Mouse (Mus musculus) myocyte (in vitro differentiated cells): ENCODE results near the gene Itpk1. TPM values are rescaled to one million over a fixed set of nuclear protein-coding genes. Genes with fewer than 3 reads are reported as not detected.

Experiments
- H3K27me3 ChIP-seq: one replicate; pipeline ENCODE4 v1.6.1; 2011; ENCODE audit not compliant: control insufficient read depth, insufficient read depth, insufficient read length
- H3K36me3 ChIP-seq: one replicate; pipeline ENCODE4 v1.6.1; 2011; ENCODE audit not compliant: control insufficient read depth, insufficient read depth
- H3K4me2 ChIP-seq: one replicate; pipeline ENCODE4 v1.6.1; 2011; ENCODE audit warnings: low read depth, control low read depth
- H3K4me3 ChIP-seq: one replicate; pipeline ENCODE4 v1.5.1; 2011; ENCODE audit warnings: mild to moderate bottlenecking, control low read depth, moderate library complexity
- H3K79me2 ChIP-seq: one replicate; pipeline ENCODE4 v1.6.1; 2011; ENCODE audit not compliant: control insufficient read depth, insufficient read depth
- H3ac ChIP-seq: one replicate; pipeline ENCODE4 v1.6.1; 2011; ENCODE audit not compliant: control insufficient read depth, insufficient read length
- CEBPB ChIP-seq: IDR thresholded peaks from 2 replicates; pipeline ENCODE4 v1.6.1; 2011; ENCODE audit warnings: mild to moderate bottlenecking, moderate library complexity; ENCODE audit not compliant: poor library complexity, insufficient read depth, severe bottlenecking
- E2F4 ChIP-seq: IDR thresholded peaks from one replicate; pipeline ENCODE4 v1.6.1; 2011; ENCODE audit warnings: mild to moderate bottlenecking, control low read depth, moderate library complexity; ENCODE audit not compliant: insufficient read depth
- MAX ChIP-seq: IDR thresholded peaks from one replicate; pipeline ENCODE4 v1.6.1; 2011; ENCODE audit warnings: low read depth, mild to moderate bottlenecking, control low read depth
- MYOD1 ChIP-seq, 3 experiments: IDR thresholded peaks; one replicate each; pipeline ENCODE4 v1.6.1; 2011; ENCODE audit warnings: control low read depth in 2 of 3, low read depth in 2 of 3, mild to moderate bottlenecking in 2 of 3, moderate library complexity in 1 of 3; ENCODE audit not compliant: insufficient read length in 2 of 3, control insufficient read depth in 1 of 3
- MYOG ChIP-seq, 3 experiments: IDR thresholded peaks; one replicate each; pipeline ENCODE4 v1.6.1; 2011; ENCODE audit warnings: control low read depth in 2 of 3, low read depth in 2 of 3, mild to moderate bottlenecking in 2 of 3; ENCODE audit not compliant: insufficient read length in 2 of 3, control insufficient read depth in 1 of 3, insufficient read depth in 1 of 3
- POLR2A ChIP-seq: IDR thresholded peaks from one replicate; pipeline ENCODE4 v1.6.1; 2011; ENCODE audit warnings: low read depth, mild to moderate bottlenecking, control low read depth, moderate library complexity; ENCODE audit not compliant: insufficient read length
- POLR2AphosphoS2 ChIP-seq: IDR thresholded peaks from one replicate; pipeline ENCODE4 v1.6.1; 2011; ENCODE audit warnings: low read depth, control low read depth; ENCODE audit not compliant: insufficient read length
- REST ChIP-seq: IDR thresholded peaks from one replicate; pipeline ENCODE4 v1.6.1; 2011; ENCODE audit warnings: mild to moderate bottlenecking, control low read depth, moderate library complexity; ENCODE audit not compliant: insufficient read depth, insufficient read length
- SRF ChIP-seq: IDR thresholded peaks from one replicate; pipeline ENCODE4 v1.6.1; 2011; ENCODE audit warnings: low read depth; ENCODE audit not compliant: control insufficient read depth, insufficient read length
- TCF12 ChIP-seq: IDR thresholded peaks from one replicate; pipeline ENCODE4 v1.6.1; 2011; ENCODE audit warnings: mild to moderate bottlenecking, control low read depth; ENCODE audit not compliant: poor library complexity, insufficient read depth, severe bottlenecking
- TCF3 ChIP-seq: IDR thresholded peaks from one replicate; pipeline ENCODE4 v1.6.1; 2011; ENCODE audit warnings: low read depth, control low read depth; ENCODE audit not compliant: insufficient read length
- USF1 ChIP-seq: IDR thresholded peaks from one replicate; pipeline ENCODE4 v1.6.1; 2011; ENCODE audit warnings: low read depth, mild to moderate bottlenecking, control low read depth, moderate library complexity
- polyA plus RNA-seq: library from polyadenylated mRNA; unstranded; fragments of >200 nt; fragmentation: generic; extraction: Trizol; gene quantifications from one replicate; pipeline ENCODE4 v1.2.1, GENCODE M21; 2012; ENCODE audit warnings: missing spikeins

Itpk1 gene
- polyA plus RNA-seq, 1 experiment = 4.9 TPM

DNA sequence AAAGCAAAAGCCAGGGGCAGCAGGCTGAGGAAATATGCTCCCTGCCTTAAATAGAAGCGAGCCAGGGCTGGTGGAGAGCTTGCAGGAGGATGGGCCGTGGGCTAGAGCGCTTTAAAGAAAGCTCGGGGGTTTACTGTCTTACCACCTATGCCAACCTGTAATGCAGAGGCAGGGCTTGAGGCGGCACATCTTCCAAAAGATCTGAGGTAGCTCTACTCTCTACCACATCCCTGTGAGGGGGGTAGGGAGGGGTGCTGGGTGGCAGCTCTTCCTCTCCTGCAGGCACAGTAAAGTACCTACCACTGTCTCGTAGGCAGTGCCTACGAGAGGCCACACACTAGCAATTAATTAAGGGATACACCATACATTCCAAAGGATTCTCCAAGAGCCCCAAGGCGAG is 52.9 kb downstream of the Itpk1 start:
- Histone ChIP-seq H3K27me3 (no peaks in the 10 kb centered on the region), H3K79me2 (no peaks in the 10 kb centered on the region), H3ac (no peak overlapping the region), H3K4me3 (no peak overlapping the region), H3K36me3 (no peaks in the 10 kb centered on the region), H3K4me2 (no peak overlapping the region)
- TF ChIP-seq MYOD1 (IDR thresholded peaks at IDR 0.05; ENCODE audit: control insufficient read depth in 1 of 3, insufficient read length in 2 of 3, low read depth in 2 of 3) (no peak), POLR2AphosphoS2 (no peak), MYOG (IDR thresholded peaks at IDR 0.05; ENCODE audit: control insufficient read depth in 1 of 3, insufficient read depth in 1 of 3, insufficient read length in 2 of 3, low read depth in 2 of 3) (no peak), SRF (no peak), USF1 (no peak), REST (no peak), POLR2A (no peak), TCF3 (no peak)

DNA sequence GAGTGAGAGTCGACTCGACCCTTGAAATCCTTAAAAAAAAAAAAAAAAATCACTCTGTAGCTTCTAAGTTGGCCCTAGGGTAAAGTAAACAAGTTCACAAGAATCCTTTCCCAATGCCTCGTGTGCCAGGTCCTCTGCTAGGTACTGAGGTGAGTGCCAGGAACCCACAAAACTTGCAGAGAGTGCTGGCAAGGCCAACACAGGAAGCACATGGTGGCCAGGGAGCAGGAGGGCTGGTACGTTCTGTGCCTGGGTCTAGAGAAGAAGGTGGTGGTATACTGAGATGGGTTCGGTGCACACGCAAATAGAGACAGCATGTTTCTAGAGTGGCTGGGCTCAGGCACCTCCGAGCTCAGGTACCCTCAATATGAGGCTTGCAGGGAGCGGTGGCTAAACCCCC is 53.3 kb downstream of the Itpk1 start:
- Histone ChIP-seq H3K4me2 (no peak overlapping the region), H3ac (no peak overlapping the region), H3K27me3 (no peaks in the 10 kb centered on the region), H3K36me3 (no peaks in the 10 kb centered on the region), H3K4me3 (no peak overlapping the region), H3K79me2 (no peaks in the 10 kb centered on the region)
- TF ChIP-seq TCF3 (no peak), MYOG (IDR thresholded peaks at IDR 0.05; ENCODE audit: control insufficient read depth in 1 of 3, insufficient read depth in 1 of 3, insufficient read length in 2 of 3, low read depth in 2 of 3) (no peak), E2F4 (no peak), SRF (no peak)

DNA sequence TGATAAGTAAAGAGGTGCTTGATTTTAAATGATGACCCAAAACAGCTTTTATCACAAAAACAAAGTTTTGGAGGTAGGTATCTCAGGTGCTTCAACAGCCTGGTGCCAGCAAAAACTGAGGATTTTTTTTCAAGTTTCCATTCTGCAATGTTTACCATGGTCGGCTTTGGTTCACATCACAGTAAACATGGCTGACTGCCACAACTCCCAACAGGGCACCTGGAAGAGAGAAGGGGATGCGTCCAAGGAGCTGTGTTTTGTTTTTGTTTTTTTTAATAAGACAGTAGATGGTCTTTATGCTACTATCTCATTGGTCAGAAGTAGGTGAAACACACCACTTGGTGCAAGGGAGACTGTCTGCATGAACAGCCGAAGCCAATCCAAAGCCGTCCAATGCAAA is 54.1 kb downstream of the Itpk1 start:
- H3K4me3 ChIP-seq = no peak overlapping the region

DNA sequence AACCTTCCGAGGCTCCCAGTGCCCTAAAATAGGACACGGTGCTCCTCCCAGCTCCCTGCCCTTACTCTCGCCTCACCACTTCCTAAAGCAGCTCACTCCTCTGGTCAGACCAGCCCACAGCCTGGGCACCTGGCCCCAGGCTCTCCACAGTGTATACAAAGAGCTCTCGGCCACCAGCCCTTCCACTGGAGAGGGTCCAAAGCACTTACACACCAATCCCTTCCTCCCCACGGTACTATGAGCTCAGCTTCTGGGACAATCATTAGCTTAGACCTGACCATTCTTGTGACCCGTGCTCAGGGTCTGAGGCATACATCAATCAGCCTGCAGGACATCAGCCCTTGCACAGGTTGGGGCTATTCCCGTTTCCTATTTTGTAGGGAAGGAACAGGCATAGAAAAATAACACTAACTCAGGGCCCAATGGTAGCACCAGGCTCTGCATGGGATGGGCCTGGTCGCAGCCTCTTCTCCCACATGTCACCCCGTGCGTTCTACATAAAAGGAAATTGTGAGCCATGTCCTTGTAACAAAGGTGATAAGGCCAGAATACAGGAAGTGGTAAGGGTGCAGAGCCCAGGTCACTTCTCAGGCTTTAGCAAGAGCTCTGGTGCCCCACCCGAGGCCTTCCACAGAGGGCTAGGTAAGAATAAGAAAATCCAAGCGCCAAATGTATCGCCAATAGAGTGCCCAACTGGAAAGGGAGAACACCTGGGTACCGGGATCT is 56.7 kb downstream of the Itpk1 start:
- no peak overlapping the region for H3ac ChIP-seq
- no peaks in the 10 kb centered on the region for H3K27me3 ChIP-seq
- no peaks in the 10 kb centered on the region for H3K36me3 ChIP-seq
- no peak overlapping the region for H3K4me2 ChIP-seq
- no peaks in the 10 kb centered on the region for H3K79me2 ChIP-seq
- H3K4me3 ChIP-seq = no peak overlapping the region
- TF ChIP-seq POLR2A = no peak
- no peak for TF ChIP-seq TCF3
- no peak for TF ChIP-seq TCF12
- no peak for TF ChIP-seq REST
- no peak for TF ChIP-seq POLR2AphosphoS2
- TF ChIP-seq SRF = no peak
- no peak for TF ChIP-seq MYOD1 (IDR thresholded peaks at IDR 0.05; ENCODE audit: control insufficient read depth in 1 of 3, insufficient read length in 2 of 3, low read depth in 2 of 3)
- TF ChIP-seq MYOG (IDR thresholded peaks at IDR 0.05; ENCODE audit: control insufficient read depth in 1 of 3, insufficient read depth in 1 of 3, insufficient read length in 2 of 3, low read depth in 2 of 3) = no peak
- no peak for TF ChIP-seq MAX
- no peak for TF ChIP-seq USF1
- no peak for TF ChIP-seq CEBPB

More for the DNA sequence above, 54.1 kb downstream of the Itpk1 start:
- TF ChIP-seq TCF12 = no peak
- TF ChIP-seq E2F4 = no peak
- TF ChIP-seq SRF = no peak
- H3K79me2 ChIP-seq = no peaks in the 10 kb centered on the region
- H3ac ChIP-seq = no peak overlapping the region
- no peak overlapping the region for H3K4me2 ChIP-seq
- H3K27me3 ChIP-seq = no peaks in the 10 kb centered on the region
- no peaks in the 10 kb centered on the region for H3K36me3 ChIP-seq

DNA sequence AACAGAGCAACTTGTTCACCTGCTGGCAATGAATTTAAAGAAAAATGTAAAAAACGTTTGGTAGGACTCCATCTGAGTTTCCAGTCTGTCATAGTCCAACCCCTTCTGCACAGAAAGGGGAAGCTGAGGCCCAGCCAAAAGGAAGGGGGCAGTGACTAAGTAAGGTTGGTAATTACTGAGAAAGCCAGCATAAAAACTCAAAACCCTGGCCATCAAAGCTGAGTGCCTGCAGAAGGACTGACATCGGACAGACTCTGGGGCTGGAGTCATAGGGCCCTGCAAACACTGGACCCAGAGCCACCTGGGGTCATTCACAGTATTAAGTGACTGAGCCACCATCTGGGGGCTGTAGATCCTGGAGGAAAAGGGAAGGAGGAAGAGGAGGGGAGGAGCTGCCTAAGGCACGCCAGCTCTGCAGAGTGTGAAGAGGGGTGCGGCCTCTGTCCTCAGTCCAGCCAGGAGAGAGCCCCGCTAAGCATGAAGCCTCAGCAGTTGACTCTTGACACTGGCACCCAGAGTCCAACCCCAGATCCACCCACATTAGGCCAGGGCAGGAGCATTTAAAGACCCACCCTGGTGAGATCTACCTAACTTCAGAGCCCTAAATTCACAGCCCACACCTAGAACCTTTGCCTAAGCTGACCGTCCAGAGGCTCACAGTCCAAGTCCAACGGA is 58.0 kb downstream of the Itpk1 start:
- H3K4me3 ChIP-seq = no peak overlapping the region
- no peaks in the 10 kb centered on the region for H3K36me3 ChIP-seq
- no peak overlapping the region for H3K4me2 ChIP-seq
- no peaks in the 10 kb centered on the region for H3K79me2 ChIP-seq
- no peak overlapping the region for H3ac ChIP-seq
- TF ChIP-seq MYOD1 (IDR thresholded peaks at IDR 0.05; ENCODE audit: control insufficient read depth in 1 of 3, insufficient read length in 2 of 3, low read depth in 2 of 3) (no peak), TCF12 (no peak), POLR2A (no peak), REST (no peak), E2F4 (no peak), TCF3 (no peak), MYOG (IDR thresholded peaks at IDR 0.05; ENCODE audit: control insufficient read depth in 1 of 3, insufficient read depth in 1 of 3, insufficient read length in 2 of 3, low read depth in 2 of 3) (no peak), CEBPB (no peak), POLR2AphosphoS2 (no peak)
- H3K27me3 ChIP-seq = no peaks in the 10 kb centered on the region
